Mouse (Mus musculus): Measurements from ENCODE around the gene Arid2. TPM values are rescaled to one million over a fixed set of nuclear protein-coding genes. Genes with fewer than 3 reads are reported as not detected.
"Not testable (repeated sequence)": the region's sequence is repeated elsewhere in the genome, so short reads cannot be mapped to it uniquely, and the experiment has no call there.

Arid2 gene
- polyA plus RNA-seq, 1 experiment: 12.1 TPM

GRCm38 (mm10) chr15:96315664-96316063, 28.3 kb downstream of the Arid2 start:
- H3K4me1 ChIP-seq (ENCODE audit: control insufficient read depth, insufficient read depth, insufficient read length): no peaks in the 10 kb centered on the region; the same call in 1 of the 2 replicates
- H3K27me3 ChIP-seq (ENCODE audit: control insufficient read depth, insufficient read depth, low read length): no peaks in the 10 kb centered on the region
- no peaks in the 10 kb centered on the region for H3K36me3 ChIP-seq (ENCODE audit: control insufficient read depth, insufficient read depth, low read length)
- no peak overlapping the region for H3K27ac ChIP-seq (ENCODE audit: insufficient read depth, low read length)
- WGBS: 18% methylated on average over 1 of the region's 1 CpGs
- H3K4me3 ChIP-seq (ENCODE audit: extremely low read depth, insufficient read depth, insufficient read length): no peak overlapping the region
- DNase-seq (ENCODE audit: low read depth in 1 of 2, low spot score in 2 of 2): no peak
- TF ChIP-seq CTCF (IDR thresholded peaks at IDR 0.05; ENCODE audit: extremely low read depth, insufficient read depth, insufficient read length, insufficient replicate concordance): no peak
- no peak for TF ChIP-seq POLR2A (IDR thresholded peaks at IDR 0.05; ENCODE audit: low read depth, low read length)

- Histone ChIP-seq H3K27me3 (ENCODE audit: control insufficient read depth, insufficient read depth, low read length) (no peaks in the 10 kb centered on the region), H3K4me1 (ENCODE audit: control insufficient read depth, insufficient read depth, insufficient read length) (no peaks in the 10 kb centered on the region; the same call in 1 of the 2 replicates), H3K4me3 (ENCODE audit: extremely low read depth, insufficient read depth, insufficient read length) (no peak overlapping the region), H3K27ac (ENCODE audit: insufficient read depth, low read length) (no peak overlapping the region), H3K36me3 (ENCODE audit: control insufficient read depth, insufficient read depth, low read length) (no peaks in the 10 kb centered on the region)
- WGBS: 76% methylated on average over 8 of the region's 8 CpGs
- no peak for DNase-seq (ENCODE audit: low read depth in 1 of 2, low spot score in 2 of 2)
- TF ChIP-seq CTCF (IDR thresholded peaks at IDR 0.05; ENCODE audit: extremely low read depth, insufficient read depth, insufficient read length, insufficient replicate concordance): no peak
Measured at GRCm38 (mm10) chr15:96319335-96319734, 32.0 kb downstream of the Arid2 start.

GRCm38 (mm10) chr15:96325726-96326328, 38.5 kb downstream of the Arid2 start:
- 91% methylated on average over 7 of the region's 7 CpGs for WGBS

GRCm38 (mm10) chr15:96328722-96329121, 41.4 kb downstream of the Arid2 start:
- DNase-seq (ENCODE audit: low read depth in 1 of 2, low spot score in 2 of 2); H3K4me3 ChIP-seq (ENCODE audit: extremely low read depth, insufficient read depth, insufficient read length); H3K27ac ChIP-seq (ENCODE audit: insufficient read depth, low read length); H3K27me3 ChIP-seq (ENCODE audit: control insufficient read depth, insufficient read depth, low read length); H3K36me3 ChIP-seq (ENCODE audit: control insufficient read depth, insufficient read depth, low read length): not testable (repeated sequence)
- peaks cover 11% of the 10 kb centered on the region; the same call in 1 of the 2 replicates for H3K4me1 ChIP-seq (ENCODE audit: control insufficient read depth, insufficient read depth, insufficient read length)
- 85% methylated on average over 4 of the region's 4 CpGs for WGBS

More at GRCm38 (mm10) chr15:96325726-96326328, 38.5 kb downstream of the Arid2 start:
- no peaks in the 10 kb centered on the region for H3K4me1 ChIP-seq (ENCODE audit: control insufficient read depth, insufficient read depth, insufficient read length)
- TF ChIP-seq CTCF (IDR thresholded peaks at IDR 0.05; ENCODE audit: extremely low read depth, insufficient read depth, insufficient read length, insufficient replicate concordance): no peak
- TF ChIP-seq POLR2A (IDR thresholded peaks at IDR 0.05; ENCODE audit: low read depth, low read length): no peak
- H3K36me3 ChIP-seq (ENCODE audit: control insufficient read depth, insufficient read depth, low read length): peaks cover 2% of the 10 kb centered on the region
- no peak overlapping the region for H3K27ac ChIP-seq (ENCODE audit: insufficient read depth, low read length)
- no peak overlapping the region for H3K4me3 ChIP-seq (ENCODE audit: extremely low read depth, insufficient read depth, insufficient read length)
- no peak for DNase-seq (ENCODE audit: low read depth in 1 of 2, low spot score in 2 of 2)
- H3K27me3 ChIP-seq (ENCODE audit: control insufficient read depth, insufficient read depth, low read length): no peaks in the 10 kb centered on the region

- H3K4me3 ChIP-seq (ENCODE audit: extremely low read depth, insufficient read depth, insufficient read length): no peak overlapping the region
- 85% methylated on average over 3 of the region's 3 CpGs for WGBS
- peaks cover 11% of the 10 kb centered on the region; the same call in 1 of the 2 replicates for H3K4me1 ChIP-seq (ENCODE audit: control insufficient read depth, insufficient read depth, insufficient read length)
- DNase-seq (ENCODE audit: low read depth in 1 of 2, low spot score in 2 of 2): no peak
- no peak overlapping the region for H3K27ac ChIP-seq (ENCODE audit: insufficient read depth, low read length)
- H3K27me3 ChIP-seq (ENCODE audit: control insufficient read depth, insufficient read depth, low read length): no peaks in the 10 kb centered on the region
- H3K36me3 ChIP-seq (ENCODE audit: control insufficient read depth, insufficient read depth, low read length): no peaks in the 10 kb centered on the region
- TF ChIP-seq POLR2A (IDR thresholded peaks at IDR 0.05; ENCODE audit: low read depth, low read length) (no peak), CTCF (IDR thresholded peaks at IDR 0.05; ENCODE audit: extremely low read depth, insufficient read depth, insufficient read length, insufficient replicate concordance) (no peak)
Measured at GRCm38 (mm10) chr15:96330536-96330935, 43.2 kb downstream of the Arid2 start.

- WGBS: 64% methylated on average over 9 of the region's 9 CpGs
- Histone ChIP-seq H3K4me3 (ENCODE audit: extremely low read depth, insufficient read depth, insufficient read length) (no peak overlapping the region), H3K27me3 (ENCODE audit: control insufficient read depth, insufficient read depth, low read length) (no peaks in the 10 kb centered on the region), H3K36me3 (ENCODE audit: control insufficient read depth, insufficient read depth, low read length) (no peaks in the 10 kb centered on the region), H3K27ac (ENCODE audit: insufficient read depth, low read length) (no peak overlapping the region), H3K4me1 (ENCODE audit: control insufficient read depth, insufficient read depth, insufficient read length) (peaks cover 11% of the 10 kb centered on the region; the same call in 1 of the 2 replicates)
- no peak for DNase-seq (ENCODE audit: low read depth in 1 of 2, low spot score in 2 of 2)
- no peak for TF ChIP-seq POLR2A (IDR thresholded peaks at IDR 0.05; ENCODE audit: low read depth, low read length)
- no peak for TF ChIP-seq CTCF (IDR thresholded peaks at IDR 0.05; ENCODE audit: extremely low read depth, insufficient read depth, insufficient read length, insufficient replicate concordance)
Measured at GRCm38 (mm10) chr15:96332468-96333213, 45.3 kb downstream of the Arid2 start.

- no peak overlapping the region for H3K27ac ChIP-seq (ENCODE audit: insufficient read depth, low read length)
- peaks cover 11% of the 10 kb centered on the region; the same call in 1 of the 2 replicates for H3K4me1 ChIP-seq (ENCODE audit: control insufficient read depth, insufficient read depth, insufficient read length)
- no peak overlapping the region for H3K4me3 ChIP-seq (ENCODE audit: extremely low read depth, insufficient read depth, insufficient read length)
- H3K27me3 ChIP-seq (ENCODE audit: control insufficient read depth, insufficient read depth, low read length): no peaks in the 10 kb centered on the region
- 53% methylated on average over 5 of the region's 5 CpGs for WGBS
- TF ChIP-seq CTCF (IDR thresholded peaks at IDR 0.05; ENCODE audit: extremely low read depth, insufficient read depth, insufficient read length, insufficient replicate concordance) (no peak), POLR2A (IDR thresholded peaks at IDR 0.05; ENCODE audit: low read depth, low read length) (no peak)
- no peaks in the 10 kb centered on the region for H3K36me3 ChIP-seq (ENCODE audit: control insufficient read depth, insufficient read depth, low read length)
- no peak for DNase-seq (ENCODE audit: low read depth in 1 of 2, low spot score in 2 of 2)
Measured at GRCm38 (mm10) chr15:96333350-96333749, 46.0 kb downstream of the Arid2 start.
